Mouse (Mus musculus) erythroblast, adult 5-6 weeks (primary cell): Measurements from ENCODE around the gene Ints6l. TPM values are rescaled to one million over a fixed set of nuclear protein-coding genes. Genes with fewer than 3 reads are reported as not detected.

Experiments used
- ATAC-seq: replicated peaks from 2 replicates; pipeline ENCODE4 v1.8.0; 2016; ENCODE audit warnings: moderate number of reproducible peaks, mild to moderate bottlenecking, moderate TSS enrichment, inconsistent platforms; ENCODE audit not compliant: poor library complexity, low FRiP score, severe bottlenecking
- total RNA-seq, 2 experiments: library from RNA; stranded (forward) in 1 of 2; stranded (reverse) in 1 of 2; fragments of 150-400 nt in 1 of 2; fragments of 200-764, 138-1000 nt in 1 of 2; gene quantifications; 2 replicates each; pipeline versions ENCODE4 v1.2.3 to v1.2.4; 2015 to 2017; ENCODE audit warnings: low replicate concordance in 2 of 2

The Ints6l gene
- total RNA-seq (2015; ENCODE audit: low replicate concordance) (234 and 283 TPM in 2 replicates), total RNA-seq (2017; ENCODE audit: low replicate concordance) (177 and 200 TPM in 2 replicates)

GRCm38 (mm10) chrX:56454671-56455371, at the start of gene Ints6l:
Gene Ints6l, plus strand, starts transcription at chrX:56454857.
- ATAC-seq = peak; percentile 89

- ATAC-seq = no peak
Measured at GRCm38 (mm10) chrX:56405482-56405881, 49.2 kb upstream of the Ints6l start.

GRCm38 (mm10) chrX:56406128-56406527, 48.5 kb upstream of the Ints6l start:
- no peak for ATAC-seq

GRCm38 (mm10) chrX:56416277-56416676, 38.4 kb upstream of the Ints6l start:
- ATAC-seq = no peak

GRCm38 (mm10) chrX:56417541-56417940, 37.1 kb upstream of the Ints6l start:
- ATAC-seq = no peak

GRCm38 (mm10) chrX:56430601-56431000, 24.1 kb upstream of the Ints6l start:
- ATAC-seq = no peak

GRCm38 (mm10) chrX:56435758-56436283, 18.8 kb upstream of the Ints6l start:
- no peak for ATAC-seq

GRCm38 (mm10) chrX:56446487-56447428, 7.9 kb upstream of the Ints6l start:
- ATAC-seq = peak; percentile 94

- no peak for ATAC-seq
Measured at GRCm38 (mm10) chrX:56447524-56448015, 7.1 kb upstream of the Ints6l start, which contains the start of gene Gm2174. Gene Gm2174, plus strand, starts transcription at chrX:56447965.

GRCm38 (mm10) chrX:56455372-56456246, 952 bp downstream of the Ints6l start:
- peak; percentile 88 for ATAC-seq

GRCm38 (mm10) chrX:56456379-56456778, 1.7 kb downstream of the Ints6l start:
- peak; percentile 39 for ATAC-seq

GRCm38 (mm10) chrX:56462020-56462933, 7.6 kb downstream of the Ints6l start:
- ATAC-seq = no peak

GRCm38 (mm10) chrX:56464906-56465305, 10.2 kb downstream of the Ints6l start:
- no peak for ATAC-seq

- no peak for ATAC-seq
Measured at GRCm38 (mm10) chrX:56467688-56468087, 13.0 kb downstream of the Ints6l start.

GRCm38 (mm10) chrX:56468422-56468821, 13.8 kb downstream of the Ints6l start:
- no peak for ATAC-seq

GRCm38 (mm10) chrX:56474035-56474434, 19.4 kb downstream of the Ints6l start:
- ATAC-seq = no peak

GRCm38 (mm10) chrX:56477553-56477952, 22.9 kb downstream of the Ints6l start:
- ATAC-seq = no peak

- ATAC-seq = no peak
Measured at GRCm38 (mm10) chrX:56481906-56482305, 27.2 kb downstream of the Ints6l start.
